Mouse (Mus musculus): Measurements from ENCODE around the gene Fbln5.

The Fbln5 gene

DNA sequence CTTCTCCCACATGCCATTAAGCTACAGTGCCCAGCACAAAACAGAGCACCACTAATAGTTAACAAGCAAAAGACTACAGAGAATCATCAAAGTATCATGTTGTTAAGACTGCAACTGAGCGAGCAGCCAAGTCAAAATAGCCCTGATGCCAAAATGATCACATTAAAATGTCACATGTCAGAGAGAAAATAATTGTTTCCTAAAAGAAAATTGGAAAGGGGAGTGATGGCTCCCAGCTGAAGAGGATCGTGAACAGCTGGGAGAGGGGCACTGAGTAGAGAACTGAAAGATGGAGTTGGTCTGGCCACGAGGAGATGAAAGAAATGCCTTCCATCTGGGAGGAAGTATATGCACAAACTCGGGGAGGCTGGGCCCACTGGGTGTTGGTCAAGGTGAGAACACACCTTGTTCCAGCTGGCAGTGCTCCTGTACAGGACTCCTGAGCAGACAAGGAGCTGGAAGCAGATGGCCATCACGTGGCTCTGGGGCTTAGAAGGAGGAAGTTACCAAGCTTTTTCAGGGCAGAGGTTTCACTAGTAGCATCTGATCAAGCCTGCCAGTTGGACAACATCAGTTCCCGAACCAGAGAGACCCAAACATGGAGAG, 59.3 kb downstream of the Fbln5 start:
- no peak for DNase-seq (ENCODE audit: low spot score)

DNA sequence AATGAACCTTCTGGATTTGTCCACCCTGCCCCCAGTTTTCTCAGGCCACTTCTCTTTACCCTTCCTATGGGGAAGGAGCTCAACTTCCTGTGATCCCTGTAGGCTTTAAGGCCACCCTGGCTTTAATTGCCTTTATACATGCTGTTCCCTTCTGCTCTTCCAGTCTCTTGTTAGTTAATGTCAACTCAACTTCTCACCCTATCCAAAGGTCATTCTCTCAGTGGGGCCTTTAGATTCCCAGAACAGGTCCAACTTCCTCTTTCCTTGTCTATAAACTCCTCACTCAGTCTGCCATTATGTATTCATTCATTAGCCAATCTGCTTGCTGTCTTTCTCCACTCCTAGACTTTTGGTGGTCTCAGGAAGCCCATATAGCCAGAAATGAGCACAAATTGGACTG, 60.2 kb downstream of the Fbln5 start:
- DNase-seq (ENCODE audit: low spot score) = no peak

- no peak for DNase-seq (ENCODE audit: low spot score)
These were observed 76.5 kb downstream of the Fbln5 start for GRCm38 (mm10) chr12:101742375-101742774.

DNA sequence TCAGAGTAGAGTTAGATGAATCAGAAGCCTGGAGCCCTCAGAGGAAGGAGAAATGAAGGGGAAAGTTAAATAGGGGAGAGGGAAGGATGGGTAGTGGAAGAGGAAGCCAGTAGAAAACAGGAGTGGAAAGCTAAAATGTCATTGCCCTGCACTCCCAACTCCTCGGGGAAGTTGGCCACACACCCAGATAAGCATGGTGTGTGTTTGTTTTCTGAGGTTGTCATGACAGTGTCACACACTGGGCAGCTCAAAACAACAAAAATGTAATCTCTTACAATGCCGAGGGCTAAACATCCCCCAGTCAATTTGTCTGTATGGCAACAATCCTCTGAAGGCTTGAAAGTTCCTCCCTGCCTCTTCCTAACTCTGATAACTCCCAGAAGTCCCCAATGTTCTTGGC, 78.4 kb downstream of the Fbln5 start:
- no peak for DNase-seq (ENCODE audit: low spot score)

GRCm38 (mm10) chr12:101740045-101740444, 78.8 kb downstream of the Fbln5 start:
- no peak for DNase-seq (ENCODE audit: low spot score)

- DNase-seq (ENCODE audit: low spot score) = no peak
These were observed 100.1 kb downstream of the Fbln5 start for GRCm38 (mm10) chr12:101718755-101719150.

- DNase-seq (ENCODE audit: low spot score) = peak; percentile 45
These were observed 100.7 kb downstream of the Fbln5 start, which contains the start of gene Tc2n for GRCm38 (mm10) chr12:101718054-101718754. Gene Tc2n (minus strand): TSS chr12:101718523.

DNA sequence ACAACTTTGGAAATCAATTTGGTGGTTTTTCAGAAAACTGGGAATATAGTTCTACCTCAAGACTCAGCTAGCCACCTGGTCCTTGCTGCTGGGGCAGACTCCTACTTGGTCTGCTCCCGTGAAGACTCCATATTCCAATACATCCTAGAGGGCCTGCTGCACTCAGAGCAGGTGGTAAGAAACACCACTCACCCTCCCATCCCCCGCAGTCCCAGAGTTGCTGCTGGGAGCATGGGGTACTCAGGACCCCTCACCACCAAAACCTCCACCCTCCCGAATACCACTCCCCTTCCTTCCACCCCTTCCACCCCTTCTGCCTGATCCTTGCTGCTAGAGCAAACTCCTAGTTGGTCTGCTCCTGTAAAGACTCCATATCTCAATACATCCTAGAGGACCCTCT, 119.7 kb downstream of the Fbln5 start:
- no peak for DNase-seq (ENCODE audit: low spot score)
